Mouse (Mus musculus) inflammation-experienced regulatory T-cells, adult 6 months (primary cell): ENCODE measurements around the gene Zcwpw1. TPM values are rescaled to one million over a fixed set of nuclear protein-coding genes. Genes with fewer than 3 reads are reported as not detected.
A peak's percentile ranks its signal among the peaks of the same experiment; 100 is the strongest.
"Not testable (repeated sequence)": the region's sequence is repeated elsewhere in the genome, so short reads cannot be mapped to it uniquely, and the experiment has no call there.

Source experiments
- ATAC-seq: one replicate; pipeline ENCODE4 v1.8.0; 2017
- polyA plus RNA-seq, 3 experiments: library from polyadenylated mRNA; unstranded; fragments of 100-300 nt; shearing (Covaris generic); gene quantifications; one replicate each; pipeline ENCODE4 v1.2.1; 2017

Zcwpw1 gene
- polyA plus RNA-seq, 3 experiments from 2014 or later = 4.7 to 12.0 (median 11.0) TPM

- ATAC-seq = peak; percentile 1
These were observed 2.2 kb upstream of the Zcwpw1 start for GRCm38 (mm10) chr5:137785164-137786031.

- ATAC-seq = peak; percentile 73
These were observed 1.3 kb upstream of the Zcwpw1 start for GRCm38 (mm10) chr5:137786109-137786942.

GRCm38 (mm10) chr5:137788171-137788570, 573 bp downstream of the Zcwpw1 start:
- ATAC-seq = no peak

- no peak for ATAC-seq
These were observed 1.4 kb downstream of the Zcwpw1 start for GRCm38 (mm10) chr5:137788946-137789531.

GRCm38 (mm10) chr5:137791553-137791952, 4.0 kb downstream of the Zcwpw1 start:
- ATAC-seq = no peak

GRCm38 (mm10) chr5:137796606-137797005, 9.0 kb downstream of the Zcwpw1 start:
- ATAC-seq = no peak

GRCm38 (mm10) chr5:137800917-137801316, 13.3 kb downstream of the Zcwpw1 start:
- no peak for ATAC-seq

- no peak for ATAC-seq
These were observed 18.6 kb downstream of the Zcwpw1 start for GRCm38 (mm10) chr5:137806158-137806557.

- no peak for ATAC-seq
These were observed 20.7 kb downstream of the Zcwpw1 start for GRCm38 (mm10) chr5:137808316-137808715.

GRCm38 (mm10) chr5:137817466-137818222, 30.0 kb downstream of the Zcwpw1 start:
- no peak for ATAC-seq

GRCm38 (mm10) chr5:137822126-137822525, 34.5 kb downstream of the Zcwpw1 start:
- no peak for ATAC-seq

GRCm38 (mm10) chr5:137822602-137823001, 35.0 kb downstream of the Zcwpw1 start:
- no peak for ATAC-seq

GRCm38 (mm10) chr5:137823455-137824045, 36.0 kb downstream of the Zcwpw1 start:
- ATAC-seq = no peak

- no peak for ATAC-seq
These were observed 37.4 kb downstream of the Zcwpw1 start for GRCm38 (mm10) chr5:137825030-137825429.

GRCm38 (mm10) chr5:137825971-137826370, 38.4 kb downstream of the Zcwpw1 start:
- ATAC-seq = no peak

- ATAC-seq = no peak
These were observed 38.8 kb downstream of the Zcwpw1 start for GRCm38 (mm10) chr5:137826421-137826820.

- ATAC-seq = no peak
These were observed 41.1 kb downstream of the Zcwpw1 start for GRCm38 (mm10) chr5:137828694-137829093.

- no peak for ATAC-seq
These were observed 42.6 kb downstream of the Zcwpw1 start for GRCm38 (mm10) chr5:137830238-137830637.

GRCm38 (mm10) chr5:137831106-137831505, 43.5 kb downstream of the Zcwpw1 start:
- ATAC-seq = no peak

GRCm38 (mm10) chr5:137831506-137831905, 43.9 kb downstream of the Zcwpw1 start:
- no peak for ATAC-seq

- ATAC-seq = no peak
These were observed 45.9 kb downstream of the Zcwpw1 start for GRCm38 (mm10) chr5:137833500-137833899.

GRCm38 (mm10) chr5:137835966-137836520, 48.4 kb downstream of the Zcwpw1 start, which contains the start of gene Pilra:
Gene Pilra, minus strand, starts transcription at chr5:137836281.
- ATAC-seq = not testable (repeated sequence)
